Mouse (Mus musculus) left cerebral cortex, adult 2 months (tissue): ENCODE measurements around the gene Osbpl8. TPM values are rescaled to one million over a fixed set of nuclear protein-coding genes. Genes with fewer than 3 reads are reported as not detected.

Experiments
- DNase-seq, 2 experiments: peaks; one replicate each; pipeline ENCODE4 v3.0.0; 2021 to 2022; ENCODE audit warnings: low spot score in 2 of 2, mixed read lengths in 1 of 2; ENCODE audit errors: extremely low spot score in 1 of 2
- H3K27ac ChIP-seq: fragments of 200-600 bp; 2 replicates; pipeline ENCODE4 v1.8.1; 2022
- H3K4me3 ChIP-seq: fragments of 200-600 bp; 2 replicates; pipeline ENCODE4 v1.8.1; 2022
- CTCF ChIP-seq: fragments of 200-600 bp; IDR thresholded peaks from 2 replicates; pipeline ENCODE4 v1.8.1; 2022; ENCODE audit warnings: antibody characterized with exemption, mild to moderate bottlenecking, moderate library complexity
- intact Hi-C: fragments of 180-260 bp; cut with DNase I; formaldehyde crosslinking; loops from one replicate; pipeline ENCODE4 v1.15.1; 2025
- total RNA-seq, 2 experiments: library from RNA; stranded (reverse); gene quantifications; 2 replicates each; pipeline ENCODE4 v1.2.3; 2021

The Osbpl8 gene
- total RNA-seq, 2 experiments from 2014 or later, result 93.8 to 104 TPM

DNA sequence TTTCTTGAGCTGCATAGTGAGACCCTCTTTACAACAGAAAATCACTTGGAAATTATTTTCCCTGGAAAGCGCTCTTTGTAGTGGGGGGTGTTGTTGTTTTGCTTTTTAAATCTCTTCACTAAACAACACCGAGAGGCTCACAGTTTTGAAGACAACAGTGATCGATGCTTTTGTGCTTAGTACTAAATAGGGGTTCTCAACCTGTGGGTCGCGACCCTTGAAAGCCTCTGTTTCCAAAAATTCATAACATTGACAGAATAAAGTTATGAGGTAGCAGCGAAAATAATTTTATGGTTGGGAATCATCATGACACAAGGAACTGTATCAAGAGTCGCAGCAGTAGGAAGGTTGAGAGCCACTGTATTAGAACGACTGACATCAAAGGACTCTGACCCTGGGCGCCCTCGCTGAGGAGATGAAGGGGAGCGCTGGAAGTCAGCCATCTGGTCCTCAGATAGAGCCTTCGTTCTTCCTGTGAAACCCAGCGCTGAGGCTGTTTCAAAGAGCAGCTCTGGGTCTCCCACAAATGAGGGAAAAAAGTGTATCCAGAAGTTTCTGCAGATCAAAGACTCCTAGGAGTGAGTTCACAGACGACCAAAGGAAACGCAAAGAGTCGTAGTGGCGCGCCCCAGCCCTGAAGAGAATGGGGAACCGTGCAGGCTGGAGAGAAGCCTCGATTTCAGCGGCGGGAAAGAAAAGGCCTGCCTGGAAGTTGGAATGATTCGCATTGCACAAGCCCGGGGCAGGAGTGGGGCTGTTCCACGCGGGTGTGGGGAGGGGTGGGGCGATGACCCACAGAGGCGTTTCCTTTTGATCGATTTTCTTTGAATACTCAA, 171.2 kb downstream of the Osbpl8 start:
- Histone ChIP-seq H3K4me3 (no peak overlapping the region), H3K27ac (no peak overlapping the region)
- DNase-seq, result no peak
- no peak for TF ChIP-seq CTCF
- intact Hi-C loops, result no loop called here

- intact Hi-C loops, result no loop called here
- DNase-seq, result no peak
- no peak for TF ChIP-seq CTCF
- H3K27ac ChIP-seq, result no peak overlapping the region
- H3K4me3 ChIP-seq, result no peak overlapping the region
Measured at GRCm38 (mm10) chr10:111336353-111336713, 171.8 kb downstream of the Osbpl8 start.

GRCm38 (mm10) chr10:111339296-111339695, 174.7 kb downstream of the Osbpl8 start:
- H3K27ac ChIP-seq, result no peak overlapping the region
- DNase-seq, result no peak
- TF ChIP-seq CTCF, result no peak
- intact Hi-C loops, result no loop called here
- H3K4me3 ChIP-seq, result no peak overlapping the region

DNA sequence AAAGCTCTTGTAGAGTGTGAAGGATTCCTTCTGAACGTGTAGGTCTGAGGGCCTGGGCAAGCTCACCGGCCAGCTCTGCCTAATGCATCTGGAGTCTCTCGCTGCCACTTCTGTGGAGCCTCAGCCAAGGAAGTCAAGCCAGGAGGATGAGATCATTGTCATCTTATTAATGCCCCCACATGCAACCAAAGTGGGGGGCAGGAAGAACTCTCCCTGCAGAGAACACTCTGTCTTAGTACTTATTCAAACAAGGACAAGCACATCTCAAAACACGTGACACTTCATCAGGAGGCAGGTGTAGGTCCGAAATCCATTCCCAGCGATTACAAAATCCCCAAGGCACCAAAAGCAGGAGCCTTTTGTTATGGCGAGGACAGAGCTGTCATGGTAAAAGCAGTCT, 177.2 kb downstream of the Osbpl8 start:
- DNase-seq, result no peak
- intact Hi-C loops, result no loop called here
- Histone ChIP-seq H3K4me3 (no peak overlapping the region), H3K27ac (no peak overlapping the region)
- TF ChIP-seq CTCF, result no peak

GRCm38 (mm10) chr10:111343555-111343954, 179.0 kb downstream of the Osbpl8 start:
- H3K4me3 ChIP-seq, result no peak overlapping the region
- no peak overlapping the region for H3K27ac ChIP-seq
- TF ChIP-seq CTCF, result no peak
- no peak for DNase-seq
- intact Hi-C loops, result no loop called here

Other genes starting within 250 kb of the Osbpl8 start
- 10 to 100 TPM in 1 of 2 experiments, 1 to 10 TPM in 1; 7.0 to 10.7 TPM for gene Csrp2, start 245.0 kb upstream of the Osbpl8 start, total RNA-seq
- 100 to 1,000 TPM; 113 to 128 TPM for gene Zdhhc17, start 154.6 kb upstream of the Osbpl8 start, total RNA-seq
- 1 to 10 TPM; 4.9 to 6.7 TPM for gene Bbs10, start 133.9 kb downstream of the Osbpl8 start, total RNA-seq